Mouse (Mus musculus) gastrocnemius, postnatal 10 days (tissue): Measurements from ENCODE around the gene Alox5. TPM values are rescaled to one million over a fixed set of nuclear protein-coding genes. Genes with fewer than 3 reads are reported as not detected.

ENCODE experiments used
- DNase-seq: peaks from one replicate; pipeline ENCODE4 v3.0.0; 2021; ENCODE audit warnings: mixed read lengths
- total RNA-seq, 2 experiments: library from RNA; stranded (reverse); gene quantifications; 2 replicates each; pipeline ENCODE4 v1.2.3; 2021

The Alox5 gene
- total RNA-seq, 2 experiments from 2014 or later, result 1.9 to 2.7 TPM

DNA sequence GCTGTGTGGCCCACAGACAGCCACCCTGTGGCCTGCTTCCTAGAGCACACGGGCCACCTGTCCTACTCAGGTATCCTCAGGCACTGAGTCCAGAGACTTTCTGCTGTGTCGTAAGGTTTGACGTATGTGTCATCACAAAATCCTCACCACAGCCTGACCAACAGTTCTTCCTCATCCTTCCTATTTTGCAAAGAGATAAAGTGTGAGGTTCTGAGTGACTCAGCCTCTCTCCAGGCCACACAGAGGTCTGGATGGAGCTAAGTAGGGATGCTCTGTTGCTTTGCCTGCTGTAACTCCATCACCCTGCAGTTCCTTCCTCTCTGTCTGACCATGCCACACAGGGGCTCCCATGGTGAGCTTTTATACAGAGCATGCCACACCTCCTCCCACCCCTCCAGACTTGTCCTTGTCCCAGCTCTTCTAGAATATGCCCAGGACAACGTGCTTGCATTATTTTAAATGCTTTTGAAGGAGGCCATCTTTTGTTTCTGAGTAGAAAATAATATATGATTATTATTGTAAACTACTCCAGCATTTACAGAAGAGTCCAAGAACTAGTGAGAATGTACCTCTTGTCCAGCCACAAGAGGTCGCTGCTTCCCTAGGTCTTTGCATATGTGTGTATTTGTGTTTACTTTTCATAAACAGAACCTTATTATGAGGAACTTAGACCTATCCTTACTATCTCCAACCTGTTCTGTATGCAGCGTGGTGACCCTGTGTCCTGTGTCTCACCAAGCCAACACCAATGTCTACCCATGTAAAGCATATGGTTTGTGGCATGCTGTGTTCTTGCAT lies 43.3 kb downstream of the Alox5 start:
- DNase-seq, result no peak

DNA sequence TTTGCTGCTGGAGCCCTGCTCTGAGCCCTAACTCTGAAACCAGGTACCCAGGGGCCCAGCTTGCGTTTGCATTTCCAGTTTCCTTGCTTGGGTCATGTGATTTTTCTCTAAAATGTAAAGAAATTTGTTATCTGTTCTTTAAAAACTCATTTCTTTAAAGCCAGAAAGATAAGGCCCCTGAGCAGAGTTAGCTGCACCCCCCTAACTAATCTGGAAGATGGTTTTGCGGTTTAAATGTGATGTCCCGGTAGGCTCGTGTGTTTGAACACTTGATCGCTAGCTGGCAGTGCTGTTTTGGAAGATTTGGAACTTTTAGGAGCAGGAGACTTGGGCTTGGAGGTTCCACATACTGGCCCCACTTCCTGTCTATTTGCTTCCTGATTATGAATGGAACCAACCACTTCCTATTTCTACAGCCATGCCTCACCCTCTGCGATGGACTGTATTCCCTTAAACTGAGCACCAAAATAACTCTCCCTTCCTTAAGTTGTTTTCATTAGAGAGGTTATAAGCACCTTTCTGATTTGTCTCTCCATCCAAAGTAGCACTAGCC lies 44.9 kb downstream of the Alox5 start:
- no peak for DNase-seq

DNA sequence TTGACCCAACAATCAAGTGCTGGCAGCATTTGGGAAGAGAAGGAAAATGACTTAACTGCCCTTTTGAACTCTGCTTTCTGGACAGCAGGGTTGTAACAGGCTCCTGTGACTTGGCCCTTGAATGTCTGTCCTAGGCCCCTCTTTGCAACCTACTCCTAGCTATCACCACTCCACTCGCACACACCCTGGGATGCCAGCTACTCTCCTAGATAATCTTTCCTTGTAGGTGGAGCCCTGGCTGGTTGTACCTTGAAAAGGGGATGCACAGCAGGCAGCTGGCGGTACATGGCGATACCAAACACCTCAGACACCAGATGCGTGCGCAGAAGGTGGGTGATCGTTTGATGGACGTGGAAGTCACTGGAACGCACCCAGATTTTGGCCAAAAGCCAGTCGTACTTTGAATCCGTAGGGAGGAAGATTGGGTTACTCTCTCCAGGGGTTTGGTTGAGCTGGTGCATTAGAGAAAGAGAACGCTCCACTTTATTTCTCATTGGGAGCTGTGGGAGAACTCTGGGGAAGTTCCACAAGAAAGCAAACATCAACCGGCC lies 45.8 kb downstream of the Alox5 start:
- no peak for DNase-seq

DNA sequence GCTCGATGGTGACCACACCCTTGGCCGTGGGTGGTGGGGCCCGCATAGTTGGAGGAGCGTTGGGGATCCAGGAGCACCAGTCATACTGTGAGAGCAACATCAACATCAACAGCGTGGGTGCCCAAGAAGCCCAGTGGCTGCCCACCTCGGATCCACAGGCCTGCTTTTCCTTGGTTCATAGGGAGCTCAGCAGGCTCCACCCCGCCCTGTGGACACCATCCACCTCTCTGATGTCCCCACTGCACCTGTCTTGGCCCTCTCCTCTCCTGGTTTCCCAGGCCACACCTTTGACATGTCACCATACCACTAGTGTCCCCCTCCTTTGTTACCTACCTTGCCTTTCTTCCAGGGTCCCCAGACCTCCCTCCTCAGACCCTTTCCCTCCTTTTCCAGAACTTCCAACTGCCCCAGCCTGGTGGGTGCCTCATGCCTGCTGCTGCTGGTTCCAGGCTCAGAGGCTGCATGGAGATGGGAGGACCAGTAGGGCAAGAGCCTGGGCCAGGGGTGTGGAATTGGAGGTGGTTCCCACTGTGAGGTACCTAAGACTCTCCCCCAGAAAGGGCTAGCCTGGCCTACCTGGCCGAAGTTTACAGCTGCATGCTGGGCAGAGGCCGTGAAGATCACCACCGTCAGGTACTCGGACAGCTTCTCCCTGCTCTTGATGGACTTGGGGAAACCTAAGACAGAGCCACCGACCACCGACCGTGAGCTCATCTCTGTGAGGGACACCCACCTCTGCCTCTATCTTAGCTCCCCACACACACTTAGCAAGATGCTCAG lies 48.2 kb downstream of the Alox5 start:
- DNase-seq, result no peak

DNA sequence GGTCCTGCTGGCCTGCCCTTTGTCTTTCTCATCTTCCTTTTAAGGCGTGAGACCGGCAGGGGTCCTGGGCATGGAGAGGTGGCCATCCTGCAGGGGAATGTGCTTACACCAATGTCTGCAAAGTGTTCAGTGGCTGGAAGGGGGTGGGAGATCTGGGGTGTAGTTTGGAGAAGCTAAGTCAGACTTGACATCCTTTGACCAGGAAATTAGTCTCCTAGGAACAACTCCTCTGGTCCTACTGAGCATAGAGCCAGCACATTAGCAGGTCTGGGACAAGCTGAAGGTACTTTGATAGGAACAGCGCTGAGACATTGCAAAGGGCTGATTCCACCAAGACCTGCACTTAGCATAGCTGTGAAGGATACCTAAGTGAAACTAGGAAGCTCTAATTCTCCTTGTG lies 49.3 kb downstream of the Alox5 start:
- DNase-seq, result no peak

DNA sequence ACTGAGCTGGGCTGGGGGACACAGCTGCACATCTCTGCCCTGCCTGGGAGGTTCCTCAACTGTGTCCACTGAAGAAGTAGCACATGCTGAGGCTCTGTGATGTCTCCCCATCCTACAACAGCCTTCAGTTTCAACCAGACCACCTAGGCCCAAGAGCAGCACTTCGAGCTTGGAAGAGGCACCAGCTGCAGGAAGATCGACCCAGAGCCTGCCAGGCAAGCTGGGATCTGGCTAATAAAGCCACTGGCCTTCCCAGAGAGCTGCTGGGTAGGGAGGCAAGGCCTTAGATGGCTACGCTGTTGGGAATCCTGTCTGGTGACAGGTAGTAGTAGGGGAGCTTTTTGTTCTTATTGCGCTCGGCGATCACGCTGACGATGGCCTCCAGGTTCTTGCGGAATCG lies 50.5 kb downstream of the Alox5 start:
- DNase-seq, result no peak

DNA sequence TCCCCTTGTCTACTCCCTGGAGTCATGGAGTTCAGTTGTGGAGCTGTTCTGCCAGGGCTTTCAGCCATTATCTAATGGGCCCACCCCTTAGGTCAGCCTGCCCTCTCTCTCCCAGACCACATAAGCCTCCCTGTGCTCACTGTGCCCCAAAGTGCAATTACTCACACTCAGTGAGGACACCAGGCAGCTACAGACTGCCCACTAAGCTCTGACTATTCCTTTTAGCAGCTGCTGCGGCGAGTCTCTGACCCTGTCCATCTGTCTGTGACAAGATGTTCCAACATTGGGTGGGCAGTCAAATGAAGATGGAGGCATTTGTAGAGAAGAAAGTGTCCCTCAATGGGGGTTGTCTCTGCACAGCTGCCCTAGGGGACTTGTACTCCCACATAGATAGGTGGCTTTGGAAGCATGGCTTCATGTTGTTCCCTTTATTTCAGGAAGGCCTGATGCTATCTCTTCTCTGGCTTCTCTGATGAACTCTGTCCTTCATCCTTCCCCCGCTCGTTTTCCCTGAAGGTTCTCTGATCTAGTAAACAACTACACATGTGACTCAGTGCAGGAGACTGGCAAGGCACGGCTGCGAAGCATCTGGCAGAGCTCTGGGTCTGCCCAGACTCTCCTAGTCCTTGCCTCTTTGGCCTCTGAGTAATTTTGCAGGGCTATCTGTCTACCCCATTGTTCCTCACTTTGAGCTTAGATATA lies 52.9 kb downstream of the Alox5 start:
- DNase-seq, result no peak

DNA sequence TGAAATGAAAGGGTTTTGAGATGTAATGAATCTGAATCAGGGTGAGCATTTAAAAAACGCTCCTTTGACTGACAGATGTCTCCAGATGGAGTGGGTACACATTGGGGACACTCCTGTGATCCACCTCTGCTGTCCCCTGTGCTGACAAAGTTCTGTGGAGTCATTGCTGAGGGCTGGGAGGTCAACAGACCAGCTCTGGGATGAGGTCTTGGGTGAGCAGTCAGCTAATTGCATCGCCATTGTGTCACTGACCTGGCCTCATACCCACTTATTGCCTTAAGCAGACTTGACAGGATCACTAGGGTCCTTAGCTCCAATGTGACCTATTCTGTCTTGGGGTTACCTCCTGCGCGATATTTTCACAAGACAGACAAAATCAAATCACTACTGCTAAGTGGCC lies 53.8 kb downstream of the Alox5 start:
- no peak for DNase-seq

DNA sequence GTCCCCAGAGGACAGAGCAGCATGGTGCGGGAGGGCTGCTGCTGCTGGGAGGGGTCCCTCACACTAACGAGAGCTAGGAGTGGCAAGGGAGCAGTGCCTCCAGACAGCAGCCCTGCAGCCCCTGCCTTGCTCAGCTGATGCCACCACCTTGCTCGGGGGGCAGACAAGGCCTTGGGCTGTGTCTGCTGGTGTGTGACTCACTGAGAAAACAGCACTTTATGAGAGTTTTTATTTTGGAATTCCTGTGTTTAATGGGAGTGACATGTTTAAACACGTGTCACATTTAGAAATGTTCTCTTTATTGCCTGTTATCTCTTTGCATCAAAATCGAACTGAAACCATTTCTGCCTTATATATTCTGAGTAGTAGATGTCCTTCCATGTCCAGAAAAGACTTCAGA lies 54.3 kb downstream of the Alox5 start:
- DNase-seq, result no peak

DNA sequence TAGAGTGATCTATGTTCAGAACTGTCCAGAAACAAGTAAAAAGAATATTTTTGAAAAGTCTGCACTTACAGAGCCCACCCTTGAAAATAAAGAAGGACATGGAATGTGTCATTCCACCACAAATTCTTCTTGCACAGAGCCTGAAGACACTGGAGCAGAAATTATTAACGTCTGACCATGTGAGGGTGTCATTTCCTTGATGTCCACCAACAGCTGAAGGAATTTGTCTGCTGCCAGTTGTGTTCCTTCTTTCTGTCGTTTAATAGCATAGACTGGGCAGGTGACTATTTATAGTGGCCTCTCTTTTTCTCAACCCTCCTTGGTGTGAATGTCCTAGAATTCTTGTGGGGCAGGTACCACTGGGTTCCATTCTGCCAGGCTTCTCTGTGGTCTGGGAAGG lies 54.8 kb downstream of the Alox5 start:
- no peak for DNase-seq

DNA sequence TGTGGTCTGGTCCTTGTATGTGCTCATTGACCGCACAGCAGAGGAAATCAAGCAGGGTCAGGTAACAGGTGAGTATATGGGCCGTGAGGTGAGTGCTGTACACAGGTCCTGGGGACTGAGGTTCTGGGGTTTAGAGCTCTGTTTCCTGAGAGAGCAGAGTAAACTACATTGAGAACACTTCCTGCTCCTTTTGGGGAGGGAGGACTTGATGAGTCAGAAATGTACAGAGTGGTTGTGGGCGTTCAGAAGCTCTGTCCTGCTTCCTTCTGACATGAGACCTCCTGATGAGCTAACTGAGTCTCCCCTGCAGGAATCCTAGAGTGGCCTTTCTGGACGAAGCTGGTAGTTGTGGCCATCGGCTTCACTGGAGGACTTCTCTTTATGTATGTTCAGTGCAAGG lies 55.3 kb downstream of the Alox5 start:
- DNase-seq, result no peak

DNA sequence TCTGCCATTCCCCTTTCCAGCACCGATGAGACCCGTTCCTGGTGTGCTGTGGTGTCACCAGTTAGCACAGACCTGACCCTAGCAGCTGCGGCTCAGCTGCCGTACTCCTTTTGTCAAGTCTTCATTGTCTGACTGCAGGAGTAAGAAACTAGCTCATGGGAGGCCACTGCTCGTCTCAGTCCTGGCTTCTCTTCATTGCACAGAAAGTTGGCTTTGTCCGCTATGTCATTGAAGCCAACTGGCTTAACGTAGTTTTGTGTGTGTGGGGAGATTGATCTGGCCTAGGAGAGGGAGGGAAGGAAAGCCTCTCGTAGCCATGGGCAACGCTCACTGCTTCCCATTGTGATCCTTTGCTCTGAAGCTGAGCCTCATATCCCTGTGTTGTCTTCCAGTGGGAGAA lies 55.7 kb downstream of the Alox5 start:
- no peak for DNase-seq

DNA sequence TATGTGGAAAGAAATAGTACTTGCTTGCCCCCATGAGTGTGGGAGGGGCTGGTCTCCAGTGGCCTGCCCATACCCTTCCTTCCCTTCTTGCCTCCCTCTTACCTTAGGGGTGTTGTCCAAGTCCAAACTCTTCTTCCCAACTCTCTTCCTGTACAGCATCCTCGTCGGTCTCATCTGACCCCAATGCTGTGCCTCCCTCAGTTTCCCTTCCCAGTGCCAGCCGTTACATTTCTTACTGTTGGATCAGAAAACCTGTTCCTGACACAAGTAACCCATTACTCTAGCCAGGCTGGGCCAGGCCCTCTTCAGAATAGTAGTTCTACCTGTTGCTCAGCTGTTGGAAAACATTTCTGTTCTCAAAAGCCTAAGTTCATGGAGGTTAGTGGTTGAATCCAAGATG lies 58.6 kb downstream of the Alox5 start:
- no peak for DNase-seq

DNA sequence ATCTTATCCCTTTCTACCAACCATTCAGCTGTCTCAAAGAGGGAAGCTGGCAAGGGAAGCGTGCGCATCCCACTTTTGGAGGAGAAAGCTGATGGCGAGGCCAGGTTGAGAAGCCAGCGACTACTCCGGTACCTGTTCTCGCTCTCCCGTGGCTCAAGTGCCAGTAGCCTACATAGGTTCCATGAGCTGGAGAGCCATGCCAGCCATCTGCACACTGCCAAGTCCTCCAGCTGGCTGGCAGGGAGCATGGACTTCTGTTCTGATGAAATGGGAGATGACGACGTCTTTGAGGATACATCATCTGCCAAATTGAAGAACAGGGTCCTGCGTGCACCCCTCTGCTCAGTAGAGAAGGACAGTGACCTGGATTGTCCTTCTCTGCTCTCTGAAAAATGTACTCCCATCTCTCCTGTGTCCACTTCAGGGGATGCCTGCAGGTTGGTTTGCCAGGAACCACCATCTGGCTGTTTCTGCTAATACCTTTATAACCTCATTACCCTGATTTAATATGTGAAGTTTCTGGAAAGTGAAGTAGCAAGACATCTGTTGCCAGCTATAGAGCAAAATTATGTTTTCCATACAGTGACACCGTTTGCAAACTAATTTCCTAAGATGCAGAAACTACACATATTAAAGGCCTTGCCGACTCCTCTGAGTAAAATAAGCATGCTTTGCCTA lies 59.1 kb downstream of the Alox5 start:
- no peak for DNase-seq

DNA sequence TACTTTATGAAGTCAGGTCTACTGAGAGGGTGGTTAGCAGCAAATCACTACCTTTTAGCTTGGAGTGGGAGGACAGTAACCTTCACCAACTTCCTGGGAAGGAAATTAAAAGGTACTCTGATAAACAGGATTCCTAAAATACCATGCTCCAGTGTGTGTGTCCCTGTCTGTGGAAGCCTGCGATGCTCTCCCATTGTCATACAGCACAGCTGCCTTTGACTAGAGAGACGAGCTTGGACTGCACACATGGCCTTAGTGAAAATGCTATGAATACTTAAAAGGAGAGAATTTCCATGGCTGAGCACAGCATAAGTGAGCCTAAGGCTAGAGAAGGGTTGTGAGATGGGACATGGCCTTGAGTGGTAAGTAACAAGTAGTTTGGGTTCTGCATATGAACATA lies 62.8 kb downstream of the Alox5 start:
- DNase-seq, result no peak

DNA sequence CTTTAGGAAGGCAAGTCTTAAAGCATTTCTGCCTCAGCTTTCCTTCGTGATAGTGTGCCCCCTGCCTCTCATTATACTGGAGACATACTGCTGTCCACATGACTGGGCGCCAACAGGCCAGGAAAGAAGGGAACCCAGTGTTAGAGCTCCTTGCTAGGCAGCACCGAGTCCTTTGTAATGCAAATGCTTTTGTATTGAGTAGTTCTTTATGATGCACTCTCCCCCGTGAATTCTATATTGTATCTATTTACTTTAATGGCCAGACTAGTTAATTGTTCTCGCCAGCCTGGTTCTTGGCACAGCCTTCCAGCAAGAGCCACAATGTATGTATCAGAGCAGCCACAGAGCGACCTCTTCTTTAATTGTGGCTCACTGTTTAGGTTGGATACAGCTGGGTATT lies 63.4 kb downstream of the Alox5 start:
- DNase-seq, result no peak

DNA sequence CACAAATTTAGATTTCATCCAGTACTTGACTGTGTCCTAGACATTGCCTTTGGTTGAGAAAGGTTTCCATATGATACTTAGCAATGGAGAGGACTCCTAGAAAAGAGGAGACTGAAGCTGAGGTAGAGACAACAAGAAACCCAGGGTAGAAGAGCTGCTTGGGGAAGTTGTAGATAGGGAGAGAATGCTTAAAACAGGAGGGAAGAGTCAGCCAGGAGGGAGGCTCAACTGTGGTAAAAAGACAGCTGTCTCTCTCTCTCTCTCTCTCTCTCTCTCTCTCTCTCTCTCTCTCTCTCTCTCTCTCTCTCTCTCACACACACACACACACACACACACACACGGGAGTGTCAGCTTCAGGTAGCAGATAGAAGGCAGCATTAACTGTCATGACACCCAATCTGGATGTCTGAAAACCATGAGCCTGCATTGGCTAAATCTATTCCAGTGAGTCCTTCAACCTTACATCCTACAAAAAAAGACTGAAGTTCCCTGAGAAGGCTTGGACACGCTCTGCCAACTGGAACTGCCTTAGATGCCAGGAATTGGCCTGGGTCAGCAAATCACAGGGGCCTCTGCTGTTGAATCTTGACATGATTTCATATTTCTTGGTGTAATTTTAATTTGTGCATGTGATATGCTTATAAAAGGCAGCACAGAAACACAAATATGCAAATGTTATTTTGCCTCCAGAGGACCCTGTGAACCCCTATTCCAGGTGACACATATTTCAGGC lies 65.9 kb downstream of the Alox5 start:
- DNase-seq, result no peak

DNA sequence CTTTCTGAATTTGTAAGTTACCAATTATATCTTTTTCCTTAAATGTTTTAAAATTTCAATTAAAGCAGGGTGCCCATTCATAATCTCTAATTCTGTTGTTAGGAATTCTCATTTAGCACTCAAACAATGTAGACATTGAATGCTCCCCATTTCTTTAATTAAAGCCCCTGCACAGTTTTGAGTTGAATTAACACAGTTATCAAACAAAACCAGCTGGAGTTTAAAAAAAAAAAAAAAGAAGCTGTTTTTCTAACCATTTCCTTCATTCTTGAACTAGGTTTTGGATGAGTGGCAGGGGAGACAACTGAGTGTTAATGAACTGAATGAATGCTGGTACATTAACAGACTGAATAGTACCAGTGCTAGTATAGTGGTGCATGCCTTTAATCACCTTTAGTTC lies 71.5 kb downstream of the Alox5 start:
- DNase-seq, result no peak

DNA sequence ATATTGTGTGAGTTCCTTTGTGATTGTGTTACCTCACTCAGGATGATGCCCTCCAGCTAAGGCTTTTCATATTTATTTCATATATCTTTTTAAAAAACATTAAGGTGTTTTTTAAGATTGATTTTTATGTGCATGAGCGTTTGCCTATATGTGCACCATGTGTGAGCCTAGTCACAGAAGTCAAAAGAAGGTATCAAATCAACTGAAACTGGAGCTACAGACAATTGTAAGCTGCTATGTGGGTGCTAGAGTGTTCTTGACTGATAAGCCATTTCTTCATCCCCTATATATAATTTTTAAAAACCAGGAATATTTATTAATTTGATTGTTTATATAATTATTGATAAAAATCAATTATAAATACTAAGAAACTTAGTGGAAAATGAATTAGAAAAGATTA lies 72.9 kb downstream of the Alox5 start:
- no peak for DNase-seq

DNA sequence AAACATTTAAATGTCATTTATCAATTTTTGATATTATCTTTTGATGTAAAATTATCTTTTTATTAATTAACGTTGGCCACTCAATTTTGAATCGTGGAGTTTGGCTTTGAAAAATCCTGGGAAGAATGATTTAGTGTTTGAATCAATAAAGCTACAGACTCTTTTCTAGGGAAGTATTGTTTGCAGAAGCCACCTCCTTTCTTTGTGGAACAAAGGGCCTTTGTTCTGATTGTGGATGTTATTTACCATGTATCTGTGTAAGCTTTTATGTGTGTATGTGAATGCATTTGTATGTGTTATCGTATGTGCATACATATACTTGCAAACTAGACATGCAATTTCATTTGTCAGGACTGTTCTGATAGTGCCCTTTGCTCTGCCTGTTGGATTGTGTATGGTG lies 74.5 kb downstream of the Alox5 start:
- DNase-seq, result no peak

DNA sequence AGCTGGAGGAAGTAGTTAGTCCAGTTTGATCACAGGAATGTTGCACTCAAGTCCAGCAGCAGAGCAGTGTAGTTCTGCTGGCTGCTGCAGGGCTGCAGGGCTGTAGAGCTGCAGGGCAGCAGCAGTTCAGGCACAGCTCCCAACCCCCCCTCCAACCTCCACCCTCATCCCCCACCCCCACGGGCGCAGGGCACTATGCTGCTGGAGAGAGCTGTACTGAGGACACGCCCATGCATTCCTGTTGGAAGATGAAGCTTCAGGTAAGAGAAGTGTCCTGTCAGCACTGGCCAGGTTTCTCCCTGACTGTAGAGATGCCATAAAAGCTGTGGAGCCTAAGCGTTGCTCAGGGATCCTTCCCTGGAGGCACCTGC lies 74.9 kb downstream of the Alox5 start:
- DNase-seq, result no peak
